Mouse (Mus musculus): ENCODE results near the gene Pla2g2c. TPM values are rescaled to one million over a fixed set of nuclear protein-coding genes. Genes with fewer than 3 reads are reported as not detected.

Pla2g2c gene
- polyA plus RNA-seq, 1 experiment, result not detected

DNA sequence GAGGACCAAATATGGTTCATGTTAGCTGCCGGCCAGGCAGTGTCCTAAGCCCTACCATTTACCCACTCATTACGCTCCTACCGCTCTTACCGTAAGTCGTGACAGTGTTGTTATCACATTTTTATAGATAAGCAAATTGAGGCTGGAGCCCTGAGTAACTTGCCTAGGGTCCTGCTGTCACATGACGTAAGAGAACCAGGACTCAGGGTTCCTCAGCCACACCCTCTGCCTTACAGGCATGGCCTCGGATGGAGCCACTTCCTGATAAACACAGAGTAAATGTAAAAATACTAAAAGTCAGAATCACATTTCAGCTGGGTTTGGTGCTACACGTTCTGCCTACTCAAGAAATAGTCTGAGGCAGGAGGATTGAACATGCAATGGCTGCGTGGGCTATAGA, 29.8 kb downstream of the Pla2g2c start:
- Histone ChIP-seq H3K27ac (replicated peaks; ENCODE audit: low read depth, low read length) (no peak overlapping the region), H3K4me3 (ENCODE audit: insufficient read depth, low read depth, low read length) (no peak overlapping the region), H3K4me1 (ENCODE audit: control insufficient read depth, insufficient read depth, insufficient read length, low read length) (no peaks in the 10 kb centered on the region)

DNA sequence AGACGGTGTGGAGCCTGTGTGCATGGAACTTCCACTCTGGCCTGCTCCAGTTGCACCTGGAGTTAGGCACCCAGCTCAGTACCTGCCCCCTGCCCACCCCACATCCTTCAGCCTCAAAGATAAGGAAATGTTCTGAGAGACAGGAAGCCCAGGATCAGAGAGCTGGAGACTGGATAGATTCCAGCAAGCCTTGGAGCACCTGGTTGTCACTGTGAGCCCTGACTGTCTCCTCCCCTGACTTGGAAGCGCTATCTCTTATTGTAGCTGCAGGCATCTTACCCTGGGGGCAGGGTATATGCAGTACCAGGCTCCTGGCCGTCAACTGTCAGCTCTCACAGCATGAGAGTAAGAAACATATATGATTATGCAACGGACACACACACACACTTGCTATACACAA, 30.8 kb downstream of the Pla2g2c start:
- Histone ChIP-seq H3K4me3 (ENCODE audit: insufficient read depth, low read depth, low read length) (no peak overlapping the region), H3K27ac (replicated peaks; ENCODE audit: low read depth, low read length) (no peak overlapping the region), H3K4me1 (ENCODE audit: control insufficient read depth, insufficient read depth, insufficient read length, low read length) (no peaks in the 10 kb centered on the region)

DNA sequence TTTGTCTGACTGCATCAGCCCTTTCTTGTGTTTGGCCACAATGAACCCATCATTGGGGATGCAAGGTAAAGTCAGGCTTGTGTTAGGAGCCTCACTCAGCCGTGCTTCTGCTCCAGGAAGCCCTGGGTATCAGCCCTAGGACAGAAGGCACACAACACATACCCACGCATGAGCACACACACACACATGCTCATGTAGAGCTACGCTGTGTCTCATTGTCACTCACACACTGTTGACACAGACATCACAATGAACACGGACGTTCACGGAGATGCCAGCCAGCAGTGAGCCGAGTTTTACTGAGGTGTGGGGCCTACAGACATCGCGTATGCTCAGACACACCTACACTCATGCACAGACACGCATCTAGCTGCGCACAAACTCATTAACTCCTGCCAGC, 31.4 kb downstream of the Pla2g2c start:
- no peak overlapping the region for H3K27ac ChIP-seq (replicated peaks; ENCODE audit: low read depth, low read length)
- no peaks in the 10 kb centered on the region for H3K4me1 ChIP-seq (ENCODE audit: control insufficient read depth, insufficient read depth, insufficient read length, low read length)
- no peak overlapping the region for H3K4me3 ChIP-seq (ENCODE audit: insufficient read depth, low read depth, low read length)

DNA sequence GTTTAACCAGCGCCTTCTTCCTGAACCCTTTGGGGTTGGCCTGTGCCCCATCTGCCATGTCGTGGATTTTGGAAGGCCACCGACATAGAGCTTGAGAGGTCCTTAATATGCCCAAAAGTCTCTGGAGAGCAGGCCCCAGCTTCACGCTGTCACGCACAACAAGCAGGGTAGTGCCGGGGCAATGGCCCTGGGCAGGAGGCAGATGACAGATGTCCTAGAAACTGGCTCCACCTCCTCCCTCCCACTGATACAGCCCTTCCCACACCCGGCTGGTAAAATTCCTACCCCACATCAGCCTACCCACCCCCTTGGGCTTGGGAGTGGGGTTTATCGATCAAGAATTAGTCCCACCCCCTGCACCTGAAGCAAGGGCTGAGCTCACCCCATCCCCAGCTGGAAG, 32.8 kb downstream of the Pla2g2c start, which contains the start of gene Pla2g2f:
Gene Pla2g2f, minus strand, starts transcription at position 211 of the 400 bp plus-strand sequence.
- H3K27ac ChIP-seq (replicated peaks; ENCODE audit: low read depth, low read length), result no peak within 1 kb of the TSS
- no peak within 1 kb of the TSS for H3K4me3 ChIP-seq (ENCODE audit: insufficient read depth, low read depth, low read length)
- H3K4me1 ChIP-seq (ENCODE audit: control insufficient read depth, insufficient read depth, insufficient read length, low read length), result no peaks in the 10 kb centered on the region

DNA sequence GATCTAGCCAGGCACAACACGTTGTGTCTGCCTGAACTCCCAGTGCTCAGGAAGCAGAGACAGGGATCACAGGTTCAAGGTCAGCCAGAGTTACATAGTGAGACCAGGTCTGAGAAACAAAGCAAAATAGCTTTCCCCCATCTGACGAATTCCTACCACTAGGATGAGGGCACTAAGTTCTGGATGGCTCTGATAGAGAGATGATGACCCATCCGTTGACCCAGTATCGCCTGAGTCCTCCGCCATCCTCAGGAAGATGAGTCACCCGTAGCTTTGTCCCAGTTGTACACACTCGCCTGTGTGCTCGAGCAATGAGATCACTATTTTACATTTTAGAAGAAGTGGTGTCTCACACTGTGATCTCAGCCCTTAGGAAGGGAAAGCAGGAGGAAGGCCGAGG, 37.7 kb downstream of the Pla2g2c start:
- no peak overlapping the region for H3K27ac ChIP-seq (replicated peaks; ENCODE audit: low read depth, low read length)
- H3K4me1 ChIP-seq (ENCODE audit: control insufficient read depth, insufficient read depth, insufficient read length, low read length), result no peaks in the 10 kb centered on the region
- no peak overlapping the region for H3K4me3 ChIP-seq (ENCODE audit: insufficient read depth, low read depth, low read length)

DNA sequence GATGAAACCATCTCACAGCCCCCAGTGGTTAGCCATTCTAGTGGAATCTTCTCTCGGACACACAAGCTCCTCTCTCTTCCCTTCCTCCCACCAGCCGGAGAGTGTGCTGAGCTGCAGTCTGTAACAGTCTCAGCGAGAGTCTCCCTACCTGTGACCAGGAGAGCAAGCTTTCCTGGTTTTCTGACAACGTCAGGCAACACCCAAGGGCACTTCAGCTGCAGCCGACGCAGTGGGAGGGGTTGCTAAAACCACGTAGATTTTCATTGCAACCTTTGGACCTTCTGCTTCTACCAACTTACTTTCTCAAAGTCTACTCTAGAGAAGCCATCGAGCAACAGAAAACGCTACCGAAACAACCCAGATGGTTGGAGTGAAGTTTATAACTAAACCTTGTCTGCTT, 47.4 kb downstream of the Pla2g2c start:
- no peak overlapping the region for H3K4me3 ChIP-seq (ENCODE audit: insufficient read depth, low read depth, low read length)
- no peaks in the 10 kb centered on the region for H3K4me1 ChIP-seq (ENCODE audit: control insufficient read depth, insufficient read depth, insufficient read length, low read length)
- no peak overlapping the region for H3K27ac ChIP-seq (replicated peaks; ENCODE audit: low read depth, low read length)

DNA sequence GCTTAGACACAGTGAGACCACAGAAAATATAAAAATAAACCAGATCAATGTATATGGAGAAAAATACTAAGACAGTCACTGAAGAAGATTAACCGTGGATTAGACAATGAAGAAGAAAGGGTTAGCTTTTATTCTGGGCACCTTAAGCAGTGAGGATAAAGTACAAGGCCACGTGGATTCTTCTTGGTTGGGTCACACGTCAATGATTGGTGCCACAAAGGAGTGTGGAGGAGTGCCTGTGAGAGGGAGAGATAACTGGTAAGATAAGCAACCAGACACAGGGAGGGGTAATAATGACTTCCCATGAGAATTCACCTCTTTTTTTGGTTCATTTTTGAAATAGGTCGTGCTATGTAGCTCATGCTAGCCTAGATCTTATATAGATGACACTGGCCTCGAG, 47.8 kb downstream of the Pla2g2c start:
- Histone ChIP-seq H3K4me3 (ENCODE audit: insufficient read depth, low read depth, low read length) (no peak overlapping the region), H3K27ac (replicated peaks; ENCODE audit: low read depth, low read length) (no peak overlapping the region), H3K4me1 (ENCODE audit: control insufficient read depth, insufficient read depth, insufficient read length, low read length) (no peaks in the 10 kb centered on the region)

DNA sequence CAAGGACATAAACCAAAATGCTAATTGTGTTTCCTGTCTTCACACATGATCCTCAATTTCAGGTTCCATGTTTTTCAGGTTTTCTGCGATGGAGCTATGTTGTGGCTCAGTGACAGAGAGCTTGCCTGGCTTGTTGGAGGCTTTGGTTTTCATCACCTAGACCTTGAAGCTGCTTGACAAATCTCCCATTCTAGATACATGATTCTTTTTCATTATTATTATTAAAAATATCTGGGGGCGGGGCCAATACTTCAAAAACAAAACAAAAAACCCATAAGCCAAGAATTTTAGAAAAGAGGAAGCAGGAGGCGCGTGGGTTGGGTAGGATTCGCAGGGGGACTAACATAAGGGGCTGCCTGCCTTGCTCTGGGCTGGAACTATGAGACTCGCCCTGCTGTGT, 50.8 kb downstream of the Pla2g2c start, which contains the start of gene Pla2g2d:
Gene Pla2g2d, plus strand, starts transcription at position 301 of the 400 bp plus-strand sequence.
- Histone ChIP-seq H3K27ac (replicated peaks; ENCODE audit: low read depth, low read length) (no peak within 1 kb of the TSS), H3K4me3 (ENCODE audit: insufficient read depth, low read depth, low read length) (no peak within 1 kb of the TSS), H3K4me1 (ENCODE audit: control insufficient read depth, insufficient read depth, insufficient read length, low read length) (peaks cover 5% of the 10 kb centered on the region; the same call in 1 of the 2 replicates)

DNA sequence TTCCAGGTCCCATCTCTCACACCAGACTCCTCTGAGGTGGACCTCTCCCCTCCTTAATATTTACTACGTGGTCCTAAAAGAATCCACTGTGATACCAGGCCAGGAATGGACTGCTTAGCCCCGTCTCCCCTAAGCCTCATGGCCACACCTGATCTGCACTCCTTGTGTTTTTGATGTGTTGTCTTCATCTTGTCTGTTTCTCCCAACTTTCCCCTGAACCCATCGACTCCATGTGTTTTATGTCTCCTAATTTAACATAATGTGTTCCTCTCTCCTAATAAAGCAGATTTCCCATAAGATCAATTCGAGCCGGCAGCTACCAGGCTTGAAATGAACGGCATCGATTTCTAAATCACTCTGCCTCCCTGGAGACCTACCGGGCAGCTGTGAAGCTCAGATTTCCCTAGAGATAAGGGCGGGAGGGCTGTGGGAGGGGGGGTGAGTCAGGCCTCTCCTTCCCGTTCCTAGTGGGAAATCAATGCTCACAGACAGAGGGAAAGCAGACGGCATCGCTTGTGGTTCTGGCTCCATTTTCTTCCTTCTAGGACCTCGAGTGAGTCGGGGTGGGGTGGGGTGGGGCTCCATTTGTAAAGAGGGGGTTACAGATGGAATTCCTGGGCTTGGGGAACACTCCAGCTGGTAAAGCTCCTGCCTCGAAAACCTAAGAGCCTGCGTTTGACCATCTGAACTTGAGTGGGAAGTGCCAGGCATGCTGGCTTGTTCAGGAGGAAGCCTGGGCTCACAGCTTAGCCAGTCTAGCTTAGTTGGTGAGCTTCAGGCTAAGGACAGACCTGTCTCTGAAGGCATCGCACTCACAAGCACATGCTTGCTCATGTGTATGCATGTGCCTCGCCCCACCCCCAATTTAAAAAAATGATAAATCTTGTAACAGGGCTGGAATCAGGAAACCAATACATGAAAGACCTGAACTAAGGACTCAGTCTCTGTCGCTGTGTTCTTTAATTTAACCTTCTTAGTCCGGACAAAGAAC, 53.1 kb downstream of the Pla2g2c start:
- H3K4me3 ChIP-seq (ENCODE audit: insufficient read depth, low read depth, low read length), result no peak overlapping the region
- no peak overlapping the region for H3K27ac ChIP-seq (replicated peaks; ENCODE audit: low read depth, low read length)
- peaks cover 9% of the 10 kb centered on the region for H3K4me1 ChIP-seq (ENCODE audit: control insufficient read depth, insufficient read depth, insufficient read length, low read length)

DNA sequence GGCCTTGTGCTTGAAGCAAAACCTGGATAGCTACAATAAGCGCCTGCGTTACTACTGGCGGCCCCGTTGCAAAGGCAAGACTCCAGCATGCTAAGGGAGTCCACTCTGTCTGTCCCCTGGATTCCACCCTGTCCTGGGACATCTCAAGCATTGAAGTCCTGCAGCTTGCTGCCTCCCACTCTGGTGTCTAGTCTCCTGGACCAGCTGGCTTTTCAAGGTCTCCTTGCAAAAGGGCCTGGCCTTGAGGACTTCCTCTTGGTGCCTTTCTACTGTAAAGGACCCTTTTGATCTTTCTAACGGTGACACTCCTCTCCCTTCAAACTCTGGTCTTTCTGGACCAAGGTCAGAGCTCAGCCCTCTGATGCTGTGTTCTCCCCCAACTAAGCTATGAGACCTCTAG, 55.7 kb downstream of the Pla2g2c start:
- Histone ChIP-seq H3K27ac (replicated peaks; ENCODE audit: low read depth, low read length) (no peak overlapping the region), H3K4me3 (ENCODE audit: insufficient read depth, low read depth, low read length) (no peak overlapping the region), H3K4me1 (ENCODE audit: control insufficient read depth, insufficient read depth, insufficient read length, low read length) (peaks cover 9% of the 10 kb centered on the region)

DNA sequence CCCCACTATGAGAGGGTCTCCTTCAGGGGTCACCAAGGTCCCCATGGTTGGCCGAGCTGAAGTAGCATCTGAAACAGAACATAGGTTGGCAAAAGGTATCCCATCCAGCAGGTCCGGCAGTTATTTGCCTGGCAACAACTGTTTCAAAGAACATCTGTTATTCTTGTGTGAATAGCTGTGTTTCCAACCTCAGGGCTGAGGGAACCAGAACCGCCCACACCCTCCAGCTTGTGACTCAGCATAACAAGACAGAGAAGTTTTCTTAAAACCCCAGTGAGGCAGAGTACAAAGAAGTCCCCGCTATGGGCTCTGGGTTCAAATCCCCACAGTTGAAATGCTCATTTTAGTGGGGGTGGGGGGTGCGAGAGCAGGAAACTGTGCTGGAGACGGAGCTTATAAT, 57.5 kb downstream of the Pla2g2c start:
- Histone ChIP-seq H3K27ac (replicated peaks; ENCODE audit: low read depth, low read length) (no peak overlapping the region), H3K4me3 (ENCODE audit: insufficient read depth, low read depth, low read length) (no peak overlapping the region), H3K4me1 (ENCODE audit: control insufficient read depth, insufficient read depth, insufficient read length, low read length) (peaks cover 9% of the 10 kb centered on the region)

DNA sequence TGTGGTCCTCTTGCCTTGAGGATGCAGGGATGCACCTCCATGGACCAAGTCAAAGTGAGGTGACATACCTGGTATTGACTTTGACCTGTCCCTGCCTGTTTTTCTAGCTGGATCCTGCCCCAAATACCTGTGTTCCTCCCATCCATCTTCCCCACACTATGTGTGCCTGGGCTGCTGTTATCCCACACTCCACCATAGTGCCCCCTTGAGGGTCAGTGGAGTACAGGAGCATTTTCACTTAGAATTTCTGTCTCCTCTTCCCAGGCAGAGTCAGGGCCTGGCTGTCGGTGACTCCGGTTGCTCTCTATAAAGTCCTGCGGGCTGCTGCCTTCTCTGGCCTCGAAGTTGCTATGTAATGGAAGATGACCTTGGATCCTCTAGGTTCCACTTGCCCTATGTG, 61.1 kb downstream of the Pla2g2c start:
- Histone ChIP-seq H3K4me1 (ENCODE audit: control insufficient read depth, insufficient read depth, insufficient read length, low read length) (peaks cover 4% of the 10 kb centered on the region; the same call in 1 of the 2 replicates), H3K4me3 (ENCODE audit: insufficient read depth, low read depth, low read length) (no peak overlapping the region), H3K27ac (replicated peaks; ENCODE audit: low read depth, low read length) (no peak overlapping the region)

DNA sequence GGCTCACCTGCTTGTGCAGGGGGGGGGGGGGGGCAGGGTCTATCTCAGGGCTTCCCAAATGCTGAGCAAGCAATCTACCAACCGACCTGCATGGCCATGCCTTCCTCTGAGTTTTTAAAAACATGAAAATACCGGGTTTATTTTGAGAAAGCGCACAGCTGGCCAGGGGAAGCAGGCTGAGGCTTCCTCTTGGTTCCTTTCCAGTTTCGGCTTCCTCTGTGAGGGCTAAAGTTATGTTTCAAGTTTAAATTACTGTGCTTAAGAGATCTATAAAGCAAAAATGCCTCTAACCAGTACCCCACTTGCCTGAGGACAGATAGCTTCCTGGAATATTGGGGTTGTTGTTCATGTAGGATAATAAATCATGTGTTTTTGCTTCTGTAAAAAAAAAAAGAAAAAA, 61.5 kb downstream of the Pla2g2c start:
- H3K4me1 ChIP-seq (ENCODE audit: control insufficient read depth, insufficient read depth, insufficient read length, low read length), result peaks cover 2% of the 10 kb centered on the region; the same call in 1 of the 2 replicates
- no peak overlapping the region for H3K4me3 ChIP-seq (ENCODE audit: insufficient read depth, low read depth, low read length)
- H3K27ac ChIP-seq (replicated peaks; ENCODE audit: low read depth, low read length), result no peak overlapping the region

DNA sequence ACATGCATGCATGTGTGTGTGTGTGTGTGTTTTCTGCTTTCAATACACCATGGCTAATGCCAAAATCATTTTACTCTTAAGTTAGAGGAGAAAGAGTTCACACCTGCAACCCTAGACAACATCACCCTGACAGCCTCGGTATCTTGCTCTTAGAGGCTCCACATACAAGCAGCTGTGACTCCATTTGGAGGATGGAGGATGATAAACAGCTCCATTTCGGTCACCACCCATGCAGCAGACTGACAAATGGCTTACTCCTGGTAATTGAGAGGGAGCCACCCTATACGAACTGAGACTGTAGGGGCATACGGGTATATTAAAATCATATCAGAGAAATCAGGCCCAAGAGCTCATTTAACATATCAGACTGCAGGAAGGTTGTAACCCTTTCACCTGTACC, 63.8 kb downstream of the Pla2g2c start:
- Histone ChIP-seq H3K27ac (replicated peaks; ENCODE audit: low read depth, low read length) (no peak overlapping the region), H3K4me3 (ENCODE audit: insufficient read depth, low read depth, low read length) (no peak overlapping the region), H3K4me1 (ENCODE audit: control insufficient read depth, insufficient read depth, insufficient read length, low read length) (no peaks in the 10 kb centered on the region)

DNA sequence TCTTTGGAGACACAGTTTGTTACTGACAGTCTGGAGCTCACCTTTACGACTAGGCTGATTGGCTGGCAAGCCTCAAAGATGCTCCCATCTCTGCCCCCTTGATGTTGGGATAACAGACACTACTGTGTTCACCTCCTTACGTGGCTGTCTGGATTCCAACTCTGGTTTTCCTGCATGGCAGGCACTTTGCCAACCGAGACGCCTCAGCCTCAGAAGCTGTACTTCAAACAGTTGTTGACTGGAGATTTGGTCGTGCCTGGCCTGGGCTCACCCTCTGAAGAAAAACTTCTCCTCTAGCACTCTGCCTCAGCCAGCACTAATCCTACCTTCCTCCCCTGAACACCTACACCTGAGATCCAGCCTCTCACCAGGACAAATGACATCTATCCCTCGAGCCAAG, 66.9 kb downstream of the Pla2g2c start:
- Histone ChIP-seq H3K27ac (replicated peaks; ENCODE audit: low read depth, low read length) (no peak overlapping the region), H3K4me3 (ENCODE audit: insufficient read depth, low read depth, low read length) (no peak overlapping the region), H3K4me1 (ENCODE audit: control insufficient read depth, insufficient read depth, insufficient read length, low read length) (no peaks in the 10 kb centered on the region)

DNA sequence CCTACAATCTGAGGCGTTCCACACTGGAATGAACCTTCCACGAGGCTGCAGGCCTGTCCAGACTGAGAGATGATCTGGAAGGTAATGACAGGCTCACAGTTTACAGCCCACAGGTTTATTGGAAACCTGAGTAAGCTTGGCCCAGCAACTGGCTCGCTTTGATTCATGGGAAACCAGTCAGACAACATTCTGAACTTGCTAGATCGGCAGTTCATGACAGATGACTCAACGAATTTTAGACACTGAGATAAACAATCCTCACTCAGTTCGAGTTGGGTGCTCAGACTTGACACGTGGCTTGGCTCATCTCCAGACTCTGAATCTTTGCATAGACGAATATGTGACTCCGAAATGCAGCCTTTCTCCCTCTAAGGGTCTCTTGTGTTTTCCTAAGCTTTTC, 68.0 kb downstream of the Pla2g2c start:
- H3K27ac ChIP-seq (replicated peaks; ENCODE audit: low read depth, low read length), result no peak overlapping the region
- H3K4me1 ChIP-seq (ENCODE audit: control insufficient read depth, insufficient read depth, insufficient read length, low read length), result no peaks in the 10 kb centered on the region
- H3K4me3 ChIP-seq (ENCODE audit: insufficient read depth, low read depth, low read length), result no peak overlapping the region

Measured in brown adipose tissue, adult 24 weeks (tissue).